Mouse (Mus musculus): ENCODE measurements at regions not wholly inside any gene's neighbourhood (a gene's known extent, or its start where the extent isn't known, plus 50 kb on each side); places are given as distances from the start of the nearest gene placed in this dataset.
A peak's percentile ranks its signal among the peaks of the same experiment; 100 is the strongest.

DNA sequence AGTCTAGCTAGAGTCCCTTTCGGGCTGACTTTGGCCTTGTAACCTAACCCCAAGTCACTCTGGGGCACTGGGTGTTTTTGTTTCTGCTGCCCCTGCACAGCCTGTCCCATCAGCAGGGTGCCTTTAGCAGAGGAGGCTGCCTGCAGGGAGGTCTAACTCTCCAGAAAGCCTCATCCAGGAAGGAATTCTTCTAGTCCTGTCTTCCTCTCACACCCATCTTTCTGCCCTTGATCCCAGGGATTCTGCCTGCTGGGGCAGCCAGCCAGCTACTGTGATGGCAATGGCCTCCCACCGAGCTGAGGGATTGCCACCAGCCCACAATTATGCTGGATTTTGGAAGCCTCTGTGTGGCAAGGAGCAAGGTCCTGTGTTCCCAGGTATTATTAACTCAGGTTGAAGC, 95.6 kb upstream of the Ptch1 start:
- peaks cover 22% of the 10 kb centered on the region; the same call in 1 of the 2 replicates for H3K4me1 ChIP-seq (ENCODE audit: insufficient read depth)
- H3K4me3 ChIP-seq (ENCODE audit: low read depth, low read length): no peak overlapping the region
- 0 out of 2 replicates have a peak, but pooled peaks have one; percentile 21 for ATAC-seq (ENCODE audit: insufficient read depth)
- H3K4me2 ChIP-seq: no peak overlapping the region
- no peak overlapping the region for H3K9ac ChIP-seq
- TF ChIP-seq CTCF (IDR thresholded peaks at IDR 0.05; ENCODE audit: low read depth): no peak
- no peaks in the 10 kb centered on the region for H3K9me3 ChIP-seq (ENCODE audit: low read depth, low read length)
- 6% methylated on average over 2 of the region's 2 CpGs for WGBS
- H3K36me3 ChIP-seq (ENCODE audit: insufficient read depth): no peaks in the 10 kb centered on the region
- DNase-seq: no peak
- no peaks in the 10 kb centered on the region for H3K27me3 ChIP-seq (ENCODE audit: insufficient read depth, low read length)
- 0 out of 2 replicates have a peak overlapping the region, but pooled peaks have one; percentile 26 for H3K27ac ChIP-seq (ENCODE audit: low read depth)

GRCm38 (mm10) chr13:63672425-63672824, 99.0 kb upstream of the Ptch1 start:
- no peak for TF ChIP-seq CTCF (IDR thresholded peaks at IDR 0.05; ENCODE audit: low read depth)
- no peak for ATAC-seq (ENCODE audit: insufficient read depth)
- Histone ChIP-seq H3K27me3 (ENCODE audit: insufficient read depth, low read length) (no peaks in the 10 kb centered on the region), H3K36me3 (ENCODE audit: insufficient read depth) (no peaks in the 10 kb centered on the region), H3K4me3 (ENCODE audit: low read depth, low read length) (no peak overlapping the region), H3K27ac (ENCODE audit: low read depth) (no peak overlapping the region; the same call in 1 of the 2 replicates), H3K9me3 (ENCODE audit: low read depth, low read length) (no peaks in the 10 kb centered on the region), H3K9ac (no peak overlapping the region), H3K4me2 (no peak overlapping the region), H3K4me1 (ENCODE audit: insufficient read depth) (peaks cover 19% of the 10 kb centered on the region; the same call in 1 of the 2 replicates)
- DNase-seq: peak; percentile 34
- 34% methylated on average over 4 of the region's 4 CpGs for WGBS

GRCm38 (mm10) chr13:63677696-63678095, 104.3 kb upstream of the Ptch1 start:
- Histone ChIP-seq H3K4me1 (ENCODE audit: insufficient read depth) (peaks cover 14% of the 10 kb centered on the region; the same call in 1 of the 2 replicates), H3K9ac (no peak overlapping the region), H3K4me2 (no peak overlapping the region), H3K4me3 (ENCODE audit: low read depth, low read length) (no peak overlapping the region), H3K36me3 (ENCODE audit: insufficient read depth) (no peaks in the 10 kb centered on the region), H3K9me3 (ENCODE audit: low read depth, low read length) (no peaks in the 10 kb centered on the region), H3K27me3 (ENCODE audit: insufficient read depth, low read length) (no peaks in the 10 kb centered on the region), H3K27ac (ENCODE audit: low read depth) (no peak overlapping the region)
- no peak for ATAC-seq (ENCODE audit: insufficient read depth)
- WGBS: 61% methylated on average over 2 of the region's 2 CpGs
- no peak for TF ChIP-seq CTCF (IDR thresholded peaks at IDR 0.05; ENCODE audit: low read depth)
- DNase-seq: no peak

DNA sequence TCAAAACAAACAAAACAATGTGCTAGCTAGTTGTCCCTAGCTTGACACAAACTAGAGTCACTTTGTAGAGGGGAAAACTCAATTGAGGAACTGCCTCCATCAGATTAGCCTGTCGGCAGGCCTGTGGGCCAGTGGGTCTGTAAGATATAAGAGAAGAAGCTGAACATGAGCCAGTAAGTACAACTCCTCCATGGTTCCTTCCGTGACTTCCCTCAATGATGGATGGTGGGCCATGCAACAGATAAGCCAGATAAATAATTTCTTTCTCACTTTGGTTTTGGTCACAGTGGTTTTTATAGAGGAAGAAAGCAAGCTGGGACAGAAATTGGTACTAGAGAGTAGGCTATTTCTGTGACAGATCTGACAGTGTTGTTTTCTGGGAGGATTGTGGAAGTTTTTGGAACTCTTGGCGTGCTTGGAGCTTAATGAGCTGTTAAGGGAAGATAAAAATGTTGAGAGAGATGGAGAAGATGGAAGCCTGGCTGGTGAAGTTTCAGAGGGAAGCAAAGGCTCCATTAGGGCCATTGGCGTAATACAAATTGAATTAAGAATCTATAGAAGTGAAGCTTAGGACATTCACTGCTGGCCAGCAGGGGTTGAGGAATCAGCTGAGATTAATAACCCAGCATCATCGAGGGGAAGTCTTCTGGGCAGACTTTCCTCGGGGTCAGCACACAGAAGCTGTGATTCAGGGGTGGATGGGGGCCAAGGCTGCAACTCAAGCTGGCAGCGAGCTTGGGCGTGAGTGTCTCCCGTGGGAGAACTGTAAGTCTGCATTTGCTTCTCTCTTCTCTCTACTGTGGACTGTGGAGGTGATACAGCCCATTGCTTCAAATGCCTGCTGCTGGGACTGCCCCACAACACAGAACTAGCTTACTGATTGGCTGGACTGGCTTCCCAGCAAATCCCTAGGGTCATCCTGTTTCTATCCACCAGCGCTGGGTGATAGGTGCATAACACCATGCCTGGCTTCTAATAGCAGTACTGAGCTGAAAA, 105.2 kb upstream of the Ptch1 start:
- H3K4me3 ChIP-seq (ENCODE audit: low read depth, low read length): no peak overlapping the region
- peak overlapping the region; percentile 61; the same call in 1 of the 2 replicates for H3K27ac ChIP-seq (ENCODE audit: low read depth)
- ATAC-seq (ENCODE audit: insufficient read depth): peak; percentile 86
- H3K36me3 ChIP-seq (ENCODE audit: insufficient read depth): no peaks in the 10 kb centered on the region
- 41% methylated on average over 10 of the region's 10 CpGs for WGBS
- H3K27me3 ChIP-seq (ENCODE audit: insufficient read depth, low read length): no peaks in the 10 kb centered on the region
- H3K4me1 ChIP-seq (ENCODE audit: insufficient read depth): peaks cover 16% of the 10 kb centered on the region
- H3K9me3 ChIP-seq (ENCODE audit: low read depth, low read length): no peaks in the 10 kb centered on the region
- TF ChIP-seq CTCF (IDR thresholded peaks at IDR 0.05; ENCODE audit: low read depth): peak; percentile 36
- DNase-seq: peak; percentile 92
- peak overlapping the region; percentile 29 for H3K4me2 ChIP-seq
- H3K9ac ChIP-seq: no peak overlapping the region

DNA sequence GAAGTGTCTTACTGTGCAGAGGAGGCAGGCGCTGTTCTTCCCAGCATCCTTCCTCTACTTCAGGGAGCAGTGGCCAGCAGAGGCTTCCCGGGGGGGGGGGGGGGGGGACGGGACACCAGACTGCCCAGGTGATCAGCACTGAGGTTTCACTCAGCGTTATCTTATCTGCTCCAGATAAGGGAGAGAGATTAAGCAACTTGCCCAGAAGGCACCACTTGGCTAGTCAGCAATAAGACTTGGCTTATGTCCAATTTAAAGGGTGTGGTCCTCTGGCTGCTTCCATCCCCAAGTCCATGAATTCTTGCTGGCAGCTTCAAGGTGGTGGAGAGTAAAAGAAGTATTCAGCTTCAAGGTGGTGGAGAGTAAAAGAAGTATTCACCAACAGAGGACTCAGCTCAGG, 108.9 kb upstream of the Ptch1 start:
- no peak overlapping the region for H3K9ac ChIP-seq
- 26% methylated on average over 3 of the region's 4 CpGs for WGBS
- H3K27ac ChIP-seq (ENCODE audit: low read depth): peak overlapping the region; percentile 30; the same call in 1 of the 2 replicates
- no peak for ATAC-seq (ENCODE audit: insufficient read depth)
- TF ChIP-seq CTCF (IDR thresholded peaks at IDR 0.05; ENCODE audit: low read depth): no peak
- no peaks in the 10 kb centered on the region for H3K9me3 ChIP-seq (ENCODE audit: low read depth, low read length)
- no peak overlapping the region for H3K4me3 ChIP-seq (ENCODE audit: low read depth, low read length)
- H3K27me3 ChIP-seq (ENCODE audit: insufficient read depth, low read length): no peaks in the 10 kb centered on the region
- peak; percentile 67 for DNase-seq
- H3K4me2 ChIP-seq: no peak overlapping the region
- H3K36me3 ChIP-seq (ENCODE audit: insufficient read depth): no peaks in the 10 kb centered on the region
- peaks cover 16% of the 10 kb centered on the region for H3K4me1 ChIP-seq (ENCODE audit: insufficient read depth)

DNA sequence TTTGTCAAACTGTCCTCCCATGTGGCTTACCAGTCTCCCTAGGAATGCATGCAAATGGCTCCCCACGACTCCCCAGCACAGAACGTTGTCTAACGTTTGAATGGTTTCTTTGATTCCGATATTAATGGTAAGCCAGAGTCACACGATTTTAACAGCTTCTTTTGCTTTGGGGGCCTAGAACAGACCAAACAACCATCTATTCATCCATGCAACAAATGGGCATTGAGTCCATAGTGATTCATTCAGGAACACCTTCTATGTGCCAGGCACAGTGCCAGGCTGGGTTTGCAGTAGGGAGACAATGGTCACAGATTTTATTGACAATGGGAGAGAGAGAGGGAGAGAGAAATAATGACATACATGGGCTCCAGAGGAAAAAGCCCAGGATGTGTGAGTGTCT, 118.6 kb upstream of the Ptch1 start:
- H3K9ac ChIP-seq: no peak overlapping the region
- H3K9me3 ChIP-seq (ENCODE audit: low read depth, low read length): no peaks in the 10 kb centered on the region
- no peaks in the 10 kb centered on the region for H3K36me3 ChIP-seq (ENCODE audit: insufficient read depth)
- H3K27ac ChIP-seq (ENCODE audit: low read depth): no peak overlapping the region
- no peaks in the 10 kb centered on the region for H3K27me3 ChIP-seq (ENCODE audit: insufficient read depth, low read length)
- 77% methylated on average over 5 of the region's 5 CpGs for WGBS
- no peak overlapping the region for H3K4me2 ChIP-seq
- DNase-seq: no peak
- no peak for ATAC-seq (ENCODE audit: insufficient read depth)
- H3K4me1 ChIP-seq (ENCODE audit: insufficient read depth): no peaks in the 10 kb centered on the region
- no peak for TF ChIP-seq CTCF (IDR thresholded peaks at IDR 0.05; ENCODE audit: low read depth)
- H3K4me3 ChIP-seq (ENCODE audit: low read depth, low read length): no peak overlapping the region

DNA sequence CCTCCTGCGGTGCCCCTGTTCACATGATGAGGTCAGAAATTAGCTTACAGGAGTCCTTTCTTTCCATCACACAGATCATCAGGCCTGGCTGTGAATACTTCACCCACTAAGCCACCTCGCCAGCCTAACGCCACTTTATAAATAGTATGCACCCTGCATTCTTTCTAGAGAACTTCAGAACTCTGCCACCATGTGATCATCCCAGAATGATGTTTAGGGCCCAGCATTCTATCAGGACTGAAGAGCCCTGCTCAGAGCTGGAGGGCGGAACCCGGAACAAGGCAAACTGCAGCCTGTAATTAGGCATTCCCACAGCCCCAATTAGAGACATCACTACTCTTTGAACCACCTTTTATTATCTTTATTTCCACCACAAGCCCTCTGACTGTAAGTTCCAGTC, 120.2 kb upstream of the Ptch1 start:
- Histone ChIP-seq H3K9me3 (ENCODE audit: low read depth, low read length) (no peaks in the 10 kb centered on the region), H3K4me2 (no peak overlapping the region), H3K4me3 (ENCODE audit: low read depth, low read length) (no peak overlapping the region), H3K9ac (no peak overlapping the region), H3K27ac (ENCODE audit: low read depth) (no peak overlapping the region), H3K4me1 (ENCODE audit: insufficient read depth) (no peaks in the 10 kb centered on the region), H3K27me3 (ENCODE audit: insufficient read depth, low read length) (no peaks in the 10 kb centered on the region), H3K36me3 (ENCODE audit: insufficient read depth) (no peaks in the 10 kb centered on the region)
- ATAC-seq (ENCODE audit: insufficient read depth) (no peak), DNase-seq (no peak)
- no peak for TF ChIP-seq CTCF (IDR thresholded peaks at IDR 0.05; ENCODE audit: low read depth)
- WGBS: 81% methylated on average over 5 of the region's 5 CpGs
